Mouse (Mus musculus): ENCODE measurements around the gene Clcc1. TPM values are rescaled to one million over a fixed set of nuclear protein-coding genes. Genes with fewer than 3 reads are reported as not detected.

Gene Clcc1
- polyA plus RNA-seq, 3 experiments from 2014 or later, result 73.8 to 83.8 (median 74.3) TPM

GRCm38 (mm10) chr3:108702789-108703188 is 49.1 kb downstream of the Clcc1 start:
- no peak for ATAC-seq

DNA sequence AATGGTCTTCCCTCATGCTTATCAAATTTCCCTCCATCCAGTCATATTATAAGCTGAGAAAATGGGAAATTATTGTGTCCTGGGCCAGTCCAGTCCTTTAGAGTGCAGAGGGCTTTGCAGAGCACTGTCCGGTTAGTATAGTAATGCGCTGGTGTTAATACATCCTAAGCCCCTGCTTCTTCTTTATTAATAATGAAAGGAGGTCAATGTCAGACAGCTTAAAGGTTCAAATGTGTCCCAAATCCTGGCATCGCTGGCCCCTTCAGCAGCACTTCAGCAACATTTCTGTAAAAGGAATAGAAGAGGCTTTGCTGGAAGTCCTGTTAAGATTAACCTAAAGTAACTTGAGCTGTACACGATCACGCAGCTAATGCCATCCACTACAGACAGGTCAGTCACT is 57.6 kb downstream of the Clcc1 start:
- no peak for ATAC-seq

DNA sequence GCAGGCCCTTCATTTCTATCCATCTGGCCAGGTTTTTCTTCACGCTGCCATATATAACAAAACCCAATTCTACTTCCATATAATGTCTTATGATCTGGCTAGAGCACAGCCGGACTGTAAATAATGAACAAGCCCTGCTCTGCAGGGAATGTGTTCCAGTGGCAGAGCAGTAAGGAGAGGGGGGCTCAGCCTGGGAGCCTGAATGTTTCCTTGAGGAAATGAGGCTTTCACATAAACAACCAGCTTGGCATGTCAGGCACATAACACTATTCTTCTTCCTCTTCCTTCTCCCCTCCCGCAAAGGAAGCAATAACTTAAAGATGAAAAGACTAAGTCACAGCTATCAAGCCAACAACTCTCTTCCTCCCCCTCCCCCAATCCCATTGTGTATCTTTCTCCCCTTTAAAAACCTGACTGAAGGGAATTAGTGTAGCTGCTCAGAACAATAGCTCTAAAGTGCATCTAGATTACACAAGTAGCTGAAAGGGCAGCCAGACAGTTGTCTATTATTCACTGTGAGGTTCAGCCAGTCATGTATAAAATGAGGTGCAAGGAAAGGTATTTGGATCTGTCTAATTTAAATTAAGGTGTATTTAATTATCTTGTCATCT is 59.5 kb downstream of the Clcc1 start:
- ATAC-seq, result no peak

DNA sequence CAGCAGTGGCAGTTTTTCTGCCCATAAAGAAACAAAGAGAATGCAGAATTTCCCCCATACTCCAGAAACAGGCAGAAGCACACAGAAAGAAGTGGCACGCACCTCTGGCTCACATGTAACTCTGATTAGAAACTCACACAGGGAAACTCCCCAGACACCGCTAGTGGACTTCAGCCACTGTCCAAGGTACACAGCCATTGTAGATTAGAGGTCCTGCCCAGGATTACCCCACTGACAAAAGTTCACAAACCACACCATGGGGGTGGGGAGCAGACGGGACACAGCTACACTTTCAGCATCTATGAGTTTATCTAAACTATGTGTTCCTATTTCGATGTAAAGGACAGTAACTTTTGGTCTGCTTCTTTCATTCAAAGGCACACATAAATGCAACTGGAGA is 61.1 kb downstream of the Clcc1 start:
- ATAC-seq, result no peak

DNA sequence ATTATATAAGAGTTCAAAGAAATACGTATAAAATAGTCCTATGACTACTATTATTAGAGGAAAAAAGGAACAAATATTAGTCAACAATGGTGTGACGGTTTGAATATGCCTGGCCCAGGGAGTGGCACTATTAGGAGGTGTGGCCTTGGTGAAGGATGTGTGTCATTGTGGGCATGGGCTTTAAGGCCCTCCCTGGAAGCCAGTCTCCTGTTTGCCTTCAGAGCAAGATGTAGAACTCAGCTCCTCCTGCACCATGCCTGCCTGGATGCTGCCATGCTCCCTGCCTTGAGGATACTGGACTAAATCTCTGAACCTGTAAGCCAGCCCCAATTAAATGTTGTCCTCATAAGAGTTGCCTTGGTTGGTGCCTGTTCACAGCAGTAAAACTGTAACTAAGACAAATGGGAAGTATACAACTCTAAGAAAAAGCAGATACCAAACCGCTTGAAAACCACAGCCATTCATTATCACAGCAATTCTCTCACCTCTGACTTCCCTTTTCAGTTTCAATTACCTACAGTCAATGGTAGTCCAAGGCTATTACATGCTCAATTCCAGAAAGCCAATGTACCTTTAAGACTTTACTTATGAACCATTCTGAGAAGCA is 64.3 kb downstream of the Clcc1 start:
- no peak for ATAC-seq

DNA sequence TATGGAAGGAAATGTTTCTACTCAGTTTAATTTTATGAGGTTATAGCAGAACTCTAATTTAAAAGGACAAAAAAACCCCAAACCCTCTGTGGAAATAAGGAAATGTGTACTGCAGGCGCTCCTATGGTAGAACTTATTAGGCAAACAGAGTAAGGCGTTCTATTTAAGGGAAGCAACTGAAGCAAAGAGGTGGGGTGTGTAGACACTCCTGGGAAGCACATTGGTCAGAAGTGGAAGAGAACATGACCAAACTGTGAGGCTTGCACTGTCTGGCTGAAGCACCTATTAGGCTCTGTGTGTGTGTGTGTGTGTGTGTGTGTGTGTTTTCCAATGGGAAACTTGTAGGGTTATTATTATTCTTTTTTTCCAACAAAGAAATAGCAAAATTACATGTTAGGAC is 65.6 kb downstream of the Clcc1 start:
- no peak for ATAC-seq

DNA sequence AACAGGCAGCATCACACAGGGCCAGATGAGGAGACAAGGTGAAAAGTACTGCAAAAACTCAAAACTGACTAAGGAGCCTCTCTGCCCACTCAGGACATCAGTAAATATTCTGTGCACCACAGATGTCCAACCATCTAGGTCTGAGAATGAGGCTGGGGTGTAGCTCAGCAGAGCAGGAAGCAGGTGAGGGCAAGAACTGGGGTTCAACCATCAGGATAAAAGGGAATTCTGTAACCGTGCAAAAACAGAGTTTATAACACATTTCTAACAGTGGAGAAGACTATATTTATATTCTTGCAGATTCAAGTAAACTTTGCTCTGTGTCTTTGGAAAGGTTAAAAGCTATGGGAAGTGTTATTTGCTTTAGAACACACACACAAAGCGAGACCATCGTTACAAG is 66.0 kb downstream of the Clcc1 start:
- ATAC-seq, result no peak

DNA sequence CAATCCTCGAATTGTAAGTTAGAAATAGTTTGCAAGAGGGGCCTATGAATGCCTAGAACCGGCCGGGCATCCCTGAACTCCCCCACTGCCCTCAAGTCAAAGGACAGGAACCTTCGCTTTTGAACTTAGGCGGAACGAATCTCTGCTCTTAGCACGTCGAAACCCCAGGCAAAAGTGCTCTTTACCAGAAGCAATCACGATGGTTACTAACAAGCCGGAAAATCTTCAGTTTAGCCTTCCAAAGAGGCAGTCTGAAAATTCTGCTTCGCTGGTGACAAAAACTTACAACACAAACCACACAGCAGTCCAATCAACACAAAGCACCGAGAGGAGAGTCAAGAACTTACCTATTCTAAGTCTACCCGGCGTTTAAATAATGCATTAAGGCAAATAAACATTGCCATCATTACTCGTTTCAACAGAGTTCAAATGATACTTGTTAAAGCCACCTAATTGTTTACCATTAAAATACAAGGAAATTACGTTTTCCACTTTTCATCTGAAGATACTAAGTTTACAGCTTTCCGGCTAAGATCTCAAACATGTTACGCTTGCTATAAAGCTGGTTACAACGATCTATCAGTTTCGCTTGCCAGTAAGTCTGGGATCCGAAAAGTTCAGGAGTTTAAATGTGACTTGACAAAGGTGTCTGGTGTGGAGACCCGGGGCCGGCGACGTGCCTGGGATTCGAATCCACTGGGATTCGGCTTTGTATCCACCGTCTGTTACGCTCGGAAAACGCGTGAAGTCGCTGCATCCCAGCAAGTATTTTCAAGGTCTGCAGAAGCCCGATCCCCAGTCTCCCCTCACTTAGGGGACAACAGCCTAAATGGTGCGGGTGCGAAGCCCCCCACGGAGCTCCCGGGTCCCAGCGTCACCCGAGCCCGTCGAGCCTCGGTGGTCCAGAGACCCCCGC is 67.6 kb downstream of the Clcc1 start:
- peak; percentile 12 for ATAC-seq

- ATAC-seq, result peak; percentile 91
Observed at GRCm38 (mm10) chr3:108722036-108722872, 68.5 kb downstream of the Clcc1 start, which contains the start of gene Gpsm2. Gene Gpsm2, minus strand, starts transcription at chr3:108722309.

- ATAC-seq, result no peak
Observed at GRCm38 (mm10) chr3:108726413-108726812, 72.7 kb downstream of the Clcc1 start.

GRCm38 (mm10) chr3:108727344-108727743 is 73.6 kb downstream of the Clcc1 start:
- no peak for ATAC-seq

DNA sequence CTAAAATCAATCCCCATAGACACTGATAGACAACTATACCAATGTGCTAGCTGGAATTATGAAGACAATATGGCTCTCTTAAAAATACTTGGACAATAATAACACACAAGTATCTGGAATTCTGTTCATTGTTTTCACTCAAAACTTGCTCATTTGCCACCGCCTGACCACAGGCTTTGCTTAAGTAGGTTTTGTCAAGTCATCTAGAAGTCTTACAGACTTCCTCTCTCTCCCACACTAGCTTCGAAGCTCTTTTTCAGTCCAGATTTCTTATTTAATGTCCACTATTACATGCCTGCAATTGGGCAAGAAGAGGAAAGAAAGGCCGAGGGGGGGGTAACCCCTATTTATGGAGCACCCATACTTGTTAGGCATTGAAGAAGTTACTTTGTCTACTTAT is 74.1 kb downstream of the Clcc1 start:
- no peak for ATAC-seq

Other genes with a start within 250 kb of the Clcc1 start
- gene Celsr2, start 238.4 kb upstream of the Clcc1 start, polyA plus RNA-seq (2017; shearing (Covaris generic)), result under 1 TPM; 0.35 to 0.52 (median 0.37) TPM
- gene Sars, start 208.7 kb upstream of the Clcc1 start, polyA plus RNA-seq (2017; shearing (Covaris generic)), result 100 to 1,000 TPM; 156 to 182 (median 163) TPM
- gene 1700013F07Rik, start 119.8 kb upstream of the Clcc1 start, polyA plus RNA-seq (2017; shearing (Covaris generic)), result not detected
- 1 to 10 TPM; 1.4 to 2.6 (median 2.4) TPM for gene 5330417C22Rik, start 117.4 kb upstream of the Clcc1 start, polyA plus RNA-seq (2017; shearing (Covaris generic))
- 10 to 100 TPM; 28.1 to 34.8 (median 29.9) TPM for gene Tmem167b, start 91.4 kb upstream of the Clcc1 start, polyA plus RNA-seq (2017; shearing (Covaris generic))
- 10 to 100 TPM; 17.3 to 27.6 (median 26.4) TPM for gene Taf13, start 82.2 kb upstream of the Clcc1 start, polyA plus RNA-seq (2017; shearing (Covaris generic))
- gene Wdr47, start 62.6 kb upstream of the Clcc1 start, polyA plus RNA-seq (2017; shearing (Covaris generic)), result 1 to 10 TPM; 5.2 to 8.4 (median 8.2) TPM
- gene Gpsm2, start 68.4 kb downstream of the Clcc1 start, polyA plus RNA-seq (2017; shearing (Covaris generic)), result 10 to 100 TPM in 1 of 3 experiments, 1 to 10 TPM in 2; 2.0 to 11.4 (median 6.5) TPM
- not detected for gene Aknad1, start 85.7 kb downstream of the Clcc1 start, polyA plus RNA-seq (2017; shearing (Covaris generic))
- 10 to 100 TPM; 72.7 to 91.3 (median 78.2) TPM for gene Stxbp3, start 186.6 kb downstream of the Clcc1 start, polyA plus RNA-seq (2017; shearing (Covaris generic))
- under 1 TPM in 1 of 3 experiments, not detected in 2; 0.21 TPM for gene Fndc7, start 236.1 kb downstream of the Clcc1 start, polyA plus RNA-seq (2017; shearing (Covaris generic))